Mouse (Mus musculus): ENCODE data around the gene C4b. TPM values are rescaled to one million over a fixed set of nuclear protein-coding genes. Genes with fewer than 3 reads are reported as not detected.
"Not testable (repeated sequence)": the region's sequence is repeated elsewhere in the genome, so short reads cannot be mapped to it uniquely, and the experiment has no call there.

The C4b gene
- polyA plus RNA-seq, 1 experiment = 8.5 TPM

DNA sequence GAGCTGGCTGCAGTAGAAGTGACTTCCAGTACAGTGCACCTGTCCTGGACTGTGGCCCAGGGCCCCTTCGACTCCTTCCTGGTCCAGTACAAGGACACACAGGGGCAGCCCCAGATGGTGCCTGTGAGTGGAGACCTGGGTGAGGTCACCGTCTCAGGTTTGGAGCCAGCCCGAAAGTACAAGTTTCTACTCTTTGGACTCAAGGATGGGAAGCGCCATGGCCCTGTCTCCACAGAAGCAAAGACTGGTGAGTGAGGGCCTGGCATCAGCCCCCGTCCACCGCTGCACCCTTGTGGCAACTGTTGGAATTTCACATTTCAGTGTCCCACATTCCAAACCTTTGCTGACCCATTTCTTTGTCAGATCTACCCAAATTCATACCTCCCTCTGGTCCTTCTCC lies 30.7 kb downstream of the C4b start:
- Histone ChIP-seq H3K4me3 (replicated peaks; ENCODE audit: insufficient read depth, low read depth, low read length) (no peak overlapping the region), H3K4me1 (ENCODE audit: control insufficient read depth, insufficient read depth, low read length) (no peaks in the 10 kb centered on the region; the same call in 1 of the 2 replicates), H3K27me3 (ENCODE audit: control insufficient read depth, insufficient read depth, low read length) (no peaks in the 10 kb centered on the region), H3K27ac (ENCODE audit: insufficient read depth, low read length) (no peak overlapping the region)
- TF ChIP-seq POLR2A (IDR thresholded peaks at IDR 0.05; ENCODE audit: borderline replicate concordance, insufficient read depth, low read length) (no peak), CTCF (IDR thresholded peaks at IDR 0.05; ENCODE audit: borderline replicate concordance, insufficient read depth, low read depth, low read length) (peak; percentile 57; the same call in 1 of the 2 replicates)
- 18% methylated on average over 6 of the region's 6 CpGs for WGBS
- peak; percentile 58 to 73 for DNase-seq

DNA sequence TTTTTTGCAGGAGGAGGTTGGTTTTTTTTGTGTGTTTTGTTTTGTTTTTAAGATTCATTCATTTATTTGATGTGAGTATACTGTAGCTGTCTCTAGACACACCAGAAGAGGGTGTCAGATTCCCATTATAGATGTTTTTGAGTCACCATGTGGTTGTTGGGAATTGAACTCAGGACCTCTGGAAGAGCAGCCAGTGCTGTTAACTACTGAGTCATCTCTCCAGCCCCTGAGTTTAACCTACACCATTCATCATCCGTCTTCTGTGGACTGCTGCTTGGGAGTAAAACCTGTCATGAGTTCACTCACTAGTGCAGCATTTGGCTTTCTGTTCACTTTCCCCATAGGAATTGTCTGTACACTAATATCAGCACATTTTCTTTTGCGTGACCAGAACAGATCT lies 37.2 kb downstream of the C4b start:
- 83% methylated on average over 2 of the region's 2 CpGs for WGBS

DNA sequence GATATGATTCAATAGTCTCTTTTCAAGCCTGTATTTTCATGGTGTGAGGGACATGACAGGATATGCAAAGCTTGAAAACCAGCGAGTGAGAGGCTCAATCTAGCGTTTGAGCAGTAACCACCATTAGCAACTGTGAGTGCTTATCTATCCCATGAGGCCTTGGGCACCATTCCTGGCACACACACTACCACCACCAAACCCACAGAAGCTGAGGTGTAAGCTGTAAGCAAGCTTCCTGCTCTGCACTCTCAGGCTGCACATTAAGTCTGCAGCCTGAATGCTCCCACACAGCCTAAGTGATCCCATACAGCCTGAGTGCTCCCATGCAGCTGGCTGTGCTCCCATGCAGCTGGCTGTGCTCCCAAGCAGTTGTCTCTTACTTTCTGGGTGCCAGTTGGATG lies 43.0 kb downstream of the C4b start:
- Histone ChIP-seq H3K4me1 (ENCODE audit: control insufficient read depth, insufficient read depth, low read length) (no peaks in the 10 kb centered on the region), H3K27ac (ENCODE audit: insufficient read depth, low read length) (no peak overlapping the region), H3K4me3 (replicated peaks; ENCODE audit: insufficient read depth, low read depth, low read length) (no peak overlapping the region), H3K27me3 (ENCODE audit: control insufficient read depth, insufficient read depth, low read length) (no peaks in the 10 kb centered on the region)
- no peak for DNase-seq
- WGBS = 67% methylated on average over 2 of the region's 2 CpGs
- no peak for TF ChIP-seq CTCF (IDR thresholded peaks at IDR 0.05; ENCODE audit: borderline replicate concordance, insufficient read depth, low read depth, low read length)
- no peak for TF ChIP-seq POLR2A (IDR thresholded peaks at IDR 0.05; ENCODE audit: borderline replicate concordance, insufficient read depth, low read length)

More for the DNA sequence above, 37.2 kb downstream of the C4b start:
- H3K4me1 ChIP-seq (ENCODE audit: control insufficient read depth, insufficient read depth, low read length); H3K27me3 ChIP-seq (ENCODE audit: control insufficient read depth, insufficient read depth, low read length); H3K4me3 ChIP-seq (replicated peaks; ENCODE audit: insufficient read depth, low read depth, low read length); H3K27ac ChIP-seq (ENCODE audit: insufficient read depth, low read length); DNase-seq: not testable (repeated sequence)

DNA sequence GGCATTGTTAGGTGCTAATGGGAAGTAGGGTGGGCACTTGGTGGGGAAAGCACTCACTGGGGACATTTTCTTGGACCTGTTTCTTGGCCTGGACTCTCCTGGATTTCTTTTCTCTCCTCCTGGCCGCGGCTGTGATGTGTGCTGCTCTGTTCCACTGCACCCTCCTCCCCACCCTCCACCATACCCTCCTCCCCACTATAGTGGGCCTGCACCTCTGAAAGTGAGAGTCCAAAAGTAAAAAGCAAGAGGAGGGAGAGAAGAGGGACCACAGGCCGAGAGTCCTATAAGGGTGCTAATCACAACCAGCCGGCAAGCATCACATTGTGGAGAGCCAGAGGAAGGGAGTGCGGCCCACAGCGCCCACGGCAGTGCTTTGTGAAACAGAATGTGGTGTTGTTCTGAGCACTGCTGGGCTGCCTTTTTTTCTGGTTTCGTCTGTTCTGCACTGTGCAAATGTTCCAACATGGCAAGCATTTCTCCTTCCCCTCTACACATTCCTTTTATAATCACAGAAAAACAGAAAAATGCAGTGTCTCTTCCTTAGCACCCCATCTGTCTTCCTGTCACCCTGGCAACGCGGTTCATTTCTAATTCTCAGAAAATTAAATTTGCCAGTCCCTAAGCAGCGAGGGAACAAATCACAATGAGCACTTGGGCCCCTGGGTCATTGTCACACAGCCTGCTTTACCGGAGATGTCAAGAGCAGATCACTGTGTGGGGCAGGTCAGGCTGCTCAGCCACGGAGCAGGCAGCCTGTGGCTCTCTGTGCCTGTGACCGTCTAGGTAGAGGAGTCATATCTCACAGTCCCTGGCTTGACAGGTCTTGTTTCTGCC lies 43.9 kb downstream of the C4b start:
- 29% methylated on average over 14 of the region's 14 CpGs for WGBS

DNA sequence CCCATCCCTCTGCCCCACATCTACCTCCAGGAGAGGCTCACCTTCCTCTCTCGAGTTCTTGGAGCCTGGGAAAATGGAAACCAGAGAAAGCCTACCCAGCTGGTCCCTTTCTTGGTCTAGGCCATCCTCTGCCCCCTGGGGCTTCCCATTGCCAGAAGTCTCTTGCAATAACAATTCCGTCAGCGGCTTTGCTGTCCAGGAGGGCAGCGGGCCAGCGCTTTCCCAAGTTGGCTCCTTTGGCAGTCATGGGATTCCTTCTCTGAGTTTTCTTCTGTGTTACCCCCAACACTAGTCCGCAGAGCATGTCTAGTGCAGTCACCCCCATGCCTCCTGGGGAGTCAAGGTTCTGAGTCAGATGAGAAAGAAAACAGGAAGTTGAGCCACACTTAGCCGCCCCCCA lies 50.8 kb downstream of the C4b start:
- Histone ChIP-seq H3K27me3 (ENCODE audit: control insufficient read depth, insufficient read depth, low read length) (no peaks in the 10 kb centered on the region), H3K4me3 (replicated peaks; ENCODE audit: insufficient read depth, low read depth, low read length) (no peak overlapping the region), H3K27ac (ENCODE audit: insufficient read depth, low read length) (no peak overlapping the region), H3K4me1 (ENCODE audit: control insufficient read depth, insufficient read depth, low read length) (no peaks in the 10 kb centered on the region)
- 22% methylated on average over 7 of the region's 7 CpGs for WGBS
- no peak for TF ChIP-seq POLR2A (IDR thresholded peaks at IDR 0.05; ENCODE audit: borderline replicate concordance, insufficient read depth, low read length)
- TF ChIP-seq CTCF (IDR thresholded peaks at IDR 0.05; ENCODE audit: borderline replicate concordance, insufficient read depth, low read depth, low read length) = no peak
- DNase-seq = no peak

More for the DNA sequence above, 43.9 kb downstream of the C4b start:
- Histone ChIP-seq H3K4me1 (ENCODE audit: control insufficient read depth, insufficient read depth, low read length) (no peaks in the 10 kb centered on the region), H3K27me3 (ENCODE audit: control insufficient read depth, insufficient read depth, low read length) (no peaks in the 10 kb centered on the region), H3K27ac (ENCODE audit: insufficient read depth, low read length) (no peak overlapping the region), H3K4me3 (replicated peaks; ENCODE audit: insufficient read depth, low read depth, low read length) (no peak overlapping the region)
- DNase-seq = no peak
- no peak for TF ChIP-seq POLR2A (IDR thresholded peaks at IDR 0.05; ENCODE audit: borderline replicate concordance, insufficient read depth, low read length)
- no peak for TF ChIP-seq CTCF (IDR thresholded peaks at IDR 0.05; ENCODE audit: borderline replicate concordance, insufficient read depth, low read depth, low read length)

DNA sequence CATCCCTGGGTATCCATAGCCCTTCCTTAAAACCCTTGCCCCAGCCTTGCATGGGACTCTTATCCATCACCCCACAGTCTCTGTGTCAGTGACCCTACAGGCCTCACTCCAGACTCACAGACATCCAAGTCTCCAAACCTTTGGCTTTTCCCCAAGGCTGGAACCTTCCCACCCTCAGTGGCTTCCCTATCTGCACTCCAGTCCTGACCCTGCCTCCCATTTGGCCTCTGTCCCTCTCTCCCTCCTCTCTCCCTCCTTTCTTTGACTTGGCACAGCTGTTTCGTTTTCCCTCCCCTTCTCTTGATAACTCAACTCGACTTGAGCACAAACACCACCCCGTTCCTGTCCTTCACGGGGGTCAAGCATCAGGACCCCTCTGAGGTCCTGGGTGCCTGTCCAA lies 53.2 kb downstream of the C4b start:
- DNase-seq = no peak
- no peak overlapping the region for H3K27ac ChIP-seq (ENCODE audit: insufficient read depth, low read length)
- no peak overlapping the region for H3K4me3 ChIP-seq (replicated peaks; ENCODE audit: insufficient read depth, low read depth, low read length)
- TF ChIP-seq CTCF (IDR thresholded peaks at IDR 0.05; ENCODE audit: borderline replicate concordance, insufficient read depth, low read depth, low read length) (no peak), POLR2A (IDR thresholded peaks at IDR 0.05; ENCODE audit: borderline replicate concordance, insufficient read depth, low read length) (no peak)
- 22% methylated on average over 4 of the region's 4 CpGs for WGBS
- H3K27me3 ChIP-seq (ENCODE audit: control insufficient read depth, insufficient read depth, low read length) = no peaks in the 10 kb centered on the region
- peaks cover 2% of the 10 kb centered on the region; the same call in 1 of the 2 replicates for H3K4me1 ChIP-seq (ENCODE audit: control insufficient read depth, insufficient read depth, low read length)

DNA sequence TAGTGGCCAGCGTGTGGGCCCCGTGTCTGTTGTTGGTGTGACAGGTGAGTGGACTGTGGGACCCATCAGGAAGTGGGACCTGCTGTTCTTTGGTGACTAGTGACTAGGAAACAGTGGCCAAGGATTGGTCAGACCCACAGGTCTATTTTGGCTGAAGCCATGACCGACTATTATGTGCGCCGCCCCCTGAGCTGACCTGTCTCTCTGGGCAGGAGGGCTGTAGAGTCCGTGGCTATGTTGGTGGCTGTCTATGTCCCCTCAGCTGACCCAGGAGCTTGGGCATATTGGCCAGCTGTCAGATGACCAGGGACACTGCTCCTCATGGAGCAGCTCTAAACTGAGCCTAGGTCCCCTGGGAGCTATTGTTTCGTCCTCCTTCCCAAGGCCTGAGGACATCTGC lies 54.8 kb downstream of the C4b start:
- Histone ChIP-seq H3K27me3 (ENCODE audit: control insufficient read depth, insufficient read depth, low read length) (no peaks in the 10 kb centered on the region), H3K4me3 (replicated peaks; ENCODE audit: insufficient read depth, low read depth, low read length) (no peak overlapping the region), H3K27ac (ENCODE audit: insufficient read depth, low read length) (no peak overlapping the region), H3K4me1 (ENCODE audit: control insufficient read depth, insufficient read depth, low read length) (peaks cover 5% of the 10 kb centered on the region; the same call in 1 of the 2 replicates)
- TF ChIP-seq CTCF (IDR thresholded peaks at IDR 0.05; ENCODE audit: borderline replicate concordance, insufficient read depth, low read depth, low read length) (no peak), POLR2A (IDR thresholded peaks at IDR 0.05; ENCODE audit: borderline replicate concordance, insufficient read depth, low read length) (no peak)
- no peak for DNase-seq
- WGBS = 90% methylated on average over 7 of the region's 7 CpGs

All from cerebellum, adult 2 months (tissue).